Mouse (Mus musculus): ENCODE results near the gene Ubap1l.

DNA sequence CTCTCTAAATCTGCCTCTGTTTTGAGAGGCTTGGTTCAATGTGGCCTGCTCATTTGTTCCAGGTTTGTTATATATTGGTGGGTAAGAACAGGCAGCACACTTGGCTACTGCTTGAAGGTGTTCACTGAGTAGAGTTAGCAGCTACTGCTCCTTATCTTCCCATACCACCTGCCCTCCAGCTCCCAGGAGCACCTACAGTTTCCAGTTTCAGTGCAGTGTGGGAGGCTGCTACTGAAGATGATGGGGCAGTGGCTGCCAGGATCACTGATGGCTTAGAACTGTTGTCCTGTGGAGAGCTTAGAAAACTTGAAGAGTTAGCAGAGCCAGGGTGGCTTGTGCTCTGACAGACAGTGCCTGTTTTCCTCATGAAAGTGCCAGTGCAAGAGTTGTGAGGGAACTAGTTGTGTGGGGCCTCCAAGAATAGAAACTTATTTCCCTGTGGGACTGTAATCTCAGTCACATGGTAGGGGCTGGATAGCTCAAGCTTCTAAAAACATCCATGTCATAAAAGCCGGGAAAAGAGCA lies 1.8 kb upstream of the Ubap1l start:
- TF ChIP-seq CTCF (IDR thresholded peaks at IDR 0.05; ENCODE audit: insufficient read depth, low read depth, low read length) (no peak), POLR2A (IDR thresholded peaks at IDR 0.05; ENCODE audit: insufficient read depth, low read depth, low read length) (no peak)
